Mouse (Mus musculus): ENCODE data around the gene Unc45b. TPM values are rescaled to one million over a fixed set of nuclear protein-coding genes. Genes with fewer than 3 reads are reported as not detected.
"Not testable (repeated sequence)": the region's sequence is repeated elsewhere in the genome, so short reads cannot be mapped to it uniquely, and the experiment has no call there.

Gene Unc45b
- total RNA-seq, 2 experiments from 2014 or later = 182 to 201 TPM

- intact Hi-C loops (cut with DNase I) = loop anchor here (1.0 to 2.0 kb wide), 4 partner anchors 72 to 655 kb away; no protein-coding TSS in a partner anchor
- peak; percentile 93 to 95 for DNase-seq
These were observed 20.0 kb upstream of the Unc45b start, which contains the start of gene Rad51d for GRCm38 (mm10) chr11:82890342-82890762. TSS of gene Rad51d (minus strand) at chr11:82890614.

- no peak for DNase-seq
- intact Hi-C loops (cut with DNase I) = loop anchor here (2.0 kb wide), 1 partner anchor 73 kb away; no protein-coding TSS in a partner anchor
These were observed 18.4 kb upstream of the Unc45b start, which contains the start of gene Fndc8 for GRCm38 (mm10) chr11:82891936-82892335. TSS of gene Fndc8 (plus strand) at chr11:82892124.

GRCm38 (mm10) chr11:82897478-82897877 lies 12.9 kb upstream of the Unc45b start:
- intact Hi-C loops (cut with DNase I) = no loop called here
- no peak for DNase-seq

- intact Hi-C loops (cut with DNase I) = no loop called here
- DNase-seq = no peak
These were observed 10.6 kb upstream of the Unc45b start for GRCm38 (mm10) chr11:82899720-82900119.

- no peak for DNase-seq
- intact Hi-C loops (cut with DNase I) = no loop called here
These were observed 8.6 kb upstream of the Unc45b start for GRCm38 (mm10) chr11:82901606-82902310.

GRCm38 (mm10) chr11:82904952-82905351 lies 5.4 kb upstream of the Unc45b start:
- no peak for DNase-seq
- intact Hi-C loops (cut with DNase I) = no loop called here

- intact Hi-C loops (cut with DNase I) = no loop called here
- DNase-seq = no peak
These were observed 4.5 kb upstream of the Unc45b start for GRCm38 (mm10) chr11:82905816-82906215.

- intact Hi-C loops (cut with DNase I) = no loop called here
- DNase-seq = peak; percentile 94 to 98
These were observed 2.4 kb upstream of the Unc45b start, which contains the start of gene Nle1 for GRCm38 (mm10) chr11:82907651-82908607. TSS of gene Nle1 (minus strand) at chr11:82908411.

- DNase-seq = no peak
- intact Hi-C loops (cut with DNase I) = no loop called here
These were observed 1.8 kb upstream of the Unc45b start for GRCm38 (mm10) chr11:82908608-82908989.

GRCm38 (mm10) chr11:82910679-82911389 lies 484 bp downstream of the Unc45b start:
- intact Hi-C loops (cut with DNase I) = no loop called here
- DNase-seq = peak; percentile 64 to 69

GRCm38 (mm10) chr11:82914711-82915352 lies 4.5 kb downstream of the Unc45b start:
- intact Hi-C loops (cut with DNase I) = loop anchor here (1.0 to 2.0 kb wide), 3 partner anchors 44 to 278 kb away; no protein-coding TSS in a partner anchor
- peak; percentile 81 to 90 for DNase-seq

GRCm38 (mm10) chr11:82920768-82921167 lies 10.4 kb downstream of the Unc45b start:
- DNase-seq = no peak
- intact Hi-C loops (cut with DNase I) = no loop called here

- intact Hi-C loops (cut with DNase I) = no loop called here
- DNase-seq = no peak
These were observed 11.3 kb downstream of the Unc45b start for GRCm38 (mm10) chr11:82921691-82922090.

- DNase-seq; intact Hi-C loops (cut with DNase I): not testable (repeated sequence)
These were observed 13.6 kb downstream of the Unc45b start for GRCm38 (mm10) chr11:82923910-82924309.

GRCm38 (mm10) chr11:82928897-82929632 lies 18.7 kb downstream of the Unc45b start:
- intact Hi-C loops (cut with DNase I) = loop anchor here (2.0 kb wide), 1 partner anchor 26 kb away; no protein-coding TSS in a partner anchor
- no peak for DNase-seq

GRCm38 (mm10) chr11:82929633-82929950 lies 19.2 kb downstream of the Unc45b start:
- DNase-seq = no peak
- intact Hi-C loops (cut with DNase I) = loop anchor here (2.0 kb wide), 1 partner anchor 25 kb away; no protein-coding TSS in a partner anchor

GRCm38 (mm10) chr11:82930391-82930955 lies 20.1 kb downstream of the Unc45b start:
- intact Hi-C loops (cut with DNase I); DNase-seq: not testable (repeated sequence)

- intact Hi-C loops (cut with DNase I); DNase-seq: not testable (repeated sequence)
These were observed 20.8 kb downstream of the Unc45b start for GRCm38 (mm10) chr11:82931161-82931560.

Measured in heart, postnatal 36 days (tissue).